Mouse (Mus musculus): ENCODE results near the gene Igf2bp2.

DNA sequence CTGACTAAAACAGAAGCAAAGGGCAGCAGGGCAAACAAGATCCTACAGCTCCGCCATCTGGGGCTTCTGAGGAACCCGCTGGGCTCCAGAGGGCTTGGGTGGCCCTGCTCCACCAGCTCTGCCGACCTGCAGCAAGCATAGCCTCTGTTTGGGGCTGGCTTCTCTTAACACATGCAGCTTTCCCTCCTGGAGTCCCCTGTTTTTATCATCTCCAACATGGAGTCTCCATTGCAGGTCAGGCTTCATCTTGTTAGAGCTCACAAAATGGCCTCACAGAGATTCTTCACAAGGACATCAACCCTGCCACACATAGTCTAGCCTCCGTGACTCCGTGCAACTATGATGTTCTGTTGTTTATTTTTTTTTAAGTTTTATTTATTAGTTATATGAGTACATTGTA is 2.5 kb upstream of the Igf2bp2 start:
- TF ChIP-seq CTCF (IDR thresholded peaks at IDR 0.05; ENCODE audit: low read depth, low read length) (no peak), POLR2A (IDR thresholded peaks at IDR 0.05; ENCODE audit: extremely low read depth, insufficient read depth, low read length) (no peak)
